13 mouse cellular contexts compared by ENCODE assay signal in genomic region chr1:139308915-139309314, GRCm38 (mm10).
"Had no signal": no experiment of that assay in that cellular context is flagged by ENCODE, and none has a peak within 500 bp of the region (broad histone marks: within the 10 kb centered on the region; RNA-seq: fewer than 3 reads in every experiment).

No protein-coding gene starts in this region.

- H3K9ac ChIP-seq: liver, embryonic 15.5 days; neural tube, embryonic 13.5 days had no signal

- H3K36me3 ChIP-seq: limb, embryonic 10.5 days; liver, embryonic 15.5 days; neural tube, embryonic 13.5 days had no signal

- H3K27ac ChIP-seq: left cerebral cortex, adult 2 months; limb, embryonic 10.5 days; liver, embryonic 15.5 days; neural tube, embryonic 13.5 days had no signal

- H3K9me3 ChIP-seq: limb, embryonic 10.5 days; liver, embryonic 15.5 days; neural tube, embryonic 13.5 days had no signal

- H3K27me3 ChIP-seq: liver, embryonic 15.5 days; neural tube, embryonic 13.5 days had no signal

- H3K4me3 ChIP-seq: left cerebral cortex, adult 2 months; limb, embryonic 10.5 days; liver, embryonic 15.5 days; neural tube, embryonic 13.5 days had no signal

- DNase-seq: kidney, adult 8-10 months; kidney, postnatal 25 days; lung, adult 2 months; lung, postnatal 36 days; right cerebral cortex, adult 18-20 months; right cerebral cortex, postnatal 25 days; thymus, postnatal 36 days had no signal

- ATAC-seq: lung, postnatal 0 days had no signal

- H3K4me2 ChIP-seq: liver, embryonic 11.5 days; liver, embryonic 15.5 days; neural tube, embryonic 13.5 days had no signal

- H3K4me1 ChIP-seq: limb, embryonic 10.5 days; liver, embryonic 15.5 days; neural tube, embryonic 13.5 days had no signal
